Mouse (Mus musculus) large intestine, adult 2 months (tissue): ENCODE results near the gene Arf3. TPM values are rescaled to one million over a fixed set of nuclear protein-coding genes. Genes with fewer than 3 reads are reported as not detected.

ENCODE experiments used
- DNase-seq: peaks from one replicate; pipeline ENCODE4 v3.0.0-alpha.2; 2012; ENCODE audit warnings: low read depth, low spot score
- WGBS: fragments of 180-500 bp; shearing (Covaris S2); methylation state at CpG from one replicate; pipeline ENCODE4 v1.1.7; 2018; 5-methylcytosine and 5-hydroxymethylcytosine counted together
- polyA plus RNA-seq: library from polyadenylated mRNA; depleted of rRNA; stranded (reverse); fragments of >200 nt; gene quantifications from 2 replicates; pipeline ENCODE4 v1.2.3, GENCODE M21; 2012

Arf3 gene
- polyA plus RNA-seq, 1 experiment = 99.2 TPM

DNA sequence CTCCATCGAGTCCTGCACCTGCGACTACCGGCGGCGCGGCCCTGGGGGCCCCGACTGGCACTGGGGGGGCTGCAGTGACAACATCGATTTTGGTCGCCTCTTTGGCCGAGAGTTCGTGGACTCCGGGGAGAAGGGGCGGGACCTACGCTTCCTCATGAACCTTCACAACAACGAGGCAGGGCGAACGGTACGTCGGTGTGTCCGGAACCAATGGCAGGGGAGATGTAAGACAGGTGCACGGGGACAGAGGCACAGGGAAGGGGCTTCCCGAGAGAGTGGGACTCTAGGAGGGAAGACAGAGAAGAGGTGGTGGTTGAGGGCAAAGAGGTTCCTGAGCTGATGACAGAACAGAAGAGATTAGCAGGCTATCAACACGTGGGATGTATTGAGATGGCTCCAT is 28.8 kb upstream of the Arf3 start:
- WGBS = 3% methylated on average over 23 of the region's 23 CpGs
- DNase-seq = no peak

DNA sequence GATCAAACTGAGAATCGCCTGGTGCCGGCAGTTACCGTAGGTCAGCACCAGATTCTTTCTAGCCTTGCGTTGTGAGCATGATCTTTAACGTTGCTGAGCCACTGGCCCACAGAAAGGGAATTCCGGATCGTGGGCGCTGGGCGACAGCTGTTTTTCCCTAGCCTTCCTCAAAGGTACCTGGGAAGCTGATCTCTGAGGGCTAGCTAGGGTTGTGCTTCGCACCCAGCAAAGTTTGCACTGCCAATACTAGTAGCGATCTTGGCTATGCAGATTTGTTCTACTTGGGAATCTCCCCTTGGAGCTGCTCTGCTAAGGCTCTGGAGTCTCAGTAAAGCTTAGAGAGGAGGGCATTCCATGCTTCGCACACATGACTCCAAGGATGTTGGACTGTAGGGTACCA is 28.2 kb upstream of the Arf3 start:
- 1% methylated on average over 12 of the region's 12 CpGs for WGBS
- DNase-seq = no peak

GRCm38 (mm10) chr15:98790761-98791160 is 27.7 kb upstream of the Arf3 start:
- 1% methylated on average over 23 of the region's 23 CpGs for WGBS

DNA sequence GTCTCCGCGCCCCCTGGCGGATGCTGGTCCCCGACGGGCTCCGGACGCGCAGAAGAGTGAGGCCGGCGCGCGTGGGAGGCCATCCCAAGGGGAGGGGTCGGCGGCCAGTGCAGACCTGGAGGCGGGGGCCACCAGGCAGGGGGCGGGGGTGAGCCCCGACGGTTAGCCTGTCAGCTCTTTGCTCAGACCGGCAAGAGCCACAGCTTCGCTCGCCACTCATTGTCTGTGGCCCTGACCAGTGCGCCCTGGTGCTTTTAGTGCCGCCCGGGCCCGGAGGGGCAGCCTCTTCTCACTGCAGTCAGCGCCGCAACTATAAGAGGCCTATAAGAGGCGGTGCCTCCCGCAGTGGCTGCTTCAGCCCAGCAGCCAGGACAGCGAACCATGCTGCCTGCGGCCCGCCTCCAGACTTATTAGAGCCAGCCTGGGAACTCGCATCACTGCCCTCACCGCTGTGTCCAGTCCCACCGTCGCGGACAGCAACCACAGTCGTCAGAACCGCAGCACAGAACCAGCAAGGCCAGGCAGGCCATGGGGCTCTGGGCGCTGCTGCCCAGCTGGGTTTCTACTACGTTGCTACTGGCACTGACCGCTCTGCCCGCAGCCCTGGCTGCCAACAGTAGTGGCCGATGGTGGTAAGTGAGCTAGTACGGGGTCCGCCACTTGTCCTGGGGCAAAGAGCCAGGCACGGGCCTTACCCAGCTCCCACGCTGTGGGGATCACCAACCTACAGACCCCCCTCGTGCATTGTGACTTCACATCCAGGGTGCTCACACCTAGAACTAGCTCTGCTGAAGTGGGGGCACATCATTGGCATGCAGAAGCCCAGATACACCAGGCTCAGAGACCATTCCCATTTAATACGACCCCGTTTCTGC is 26.9 kb upstream of the Arf3 start, which contains the start of gene Wnt1:
Wnt1 (plus strand) TSS at position 197 of the 875 bp plus-strand sequence.
- WGBS = 6% methylated on average over 51 of the region's 51 CpGs
- no peak for DNase-seq

More at GRCm38 (mm10) chr15:98790761-98791160, 27.7 kb upstream of the Arf3 start:
- DNase-seq = no peak

DNA sequence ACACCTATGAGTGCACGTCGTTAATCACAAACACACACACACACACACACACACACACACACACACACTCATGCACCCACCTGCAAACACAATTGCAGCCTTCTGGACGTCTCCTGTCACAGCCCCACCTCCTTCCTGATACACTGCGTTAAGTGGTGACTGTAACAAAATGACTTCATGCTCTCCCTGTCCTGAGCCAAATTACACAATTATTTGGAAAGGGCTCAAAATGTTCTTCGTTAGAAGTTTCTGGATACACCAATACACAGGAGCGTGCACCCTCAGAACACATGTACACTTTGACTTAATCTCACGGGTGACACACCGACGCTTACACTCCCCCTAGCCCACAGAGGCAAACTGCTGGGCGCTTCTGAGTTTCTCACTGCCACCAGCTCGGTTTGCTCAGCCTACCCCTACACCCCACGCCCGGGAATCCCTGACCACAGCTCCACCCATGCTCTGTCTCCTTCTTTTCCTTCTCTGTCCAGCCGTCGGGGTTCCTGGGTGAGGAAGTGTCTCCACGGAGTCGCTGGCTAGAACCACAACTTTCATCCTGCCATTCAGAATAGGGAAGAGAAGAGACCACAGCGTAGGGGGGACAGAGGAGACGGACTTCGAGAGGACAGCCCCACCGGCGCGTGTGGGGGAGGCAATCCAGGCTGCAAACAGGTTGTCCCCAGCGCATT is 26.1 kb upstream of the Arf3 start:
- no peak for DNase-seq
- 5% methylated on average over 24 of the region's 24 CpGs for WGBS

GRCm38 (mm10) chr15:98787930-98788329 is 24.9 kb upstream of the Arf3 start:
- WGBS = 32% methylated on average over 4 of the region's 4 CpGs
- no peak for DNase-seq

DNA sequence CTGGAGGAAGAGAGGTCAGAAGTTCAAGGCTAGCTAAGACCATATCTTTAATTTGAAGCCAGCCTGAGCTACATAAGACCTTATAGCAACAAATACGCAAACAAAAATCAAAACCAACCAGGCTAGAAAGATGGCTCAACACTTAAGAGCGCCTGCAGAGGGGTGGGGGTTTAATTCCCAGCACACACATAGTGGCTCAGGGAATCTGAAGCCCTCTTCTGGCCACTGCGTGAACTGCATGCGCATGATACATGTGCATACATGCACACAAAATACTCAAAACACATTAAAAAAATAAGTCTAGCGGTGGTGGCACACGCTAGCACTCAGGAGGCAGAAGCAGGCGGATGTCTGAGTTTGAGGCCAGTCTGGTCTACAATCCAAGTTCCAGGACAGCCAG is 22.7 kb upstream of the Arf3 start:
- no peak for DNase-seq
- WGBS = 55% methylated on average over 7 of the region's 7 CpGs

DNA sequence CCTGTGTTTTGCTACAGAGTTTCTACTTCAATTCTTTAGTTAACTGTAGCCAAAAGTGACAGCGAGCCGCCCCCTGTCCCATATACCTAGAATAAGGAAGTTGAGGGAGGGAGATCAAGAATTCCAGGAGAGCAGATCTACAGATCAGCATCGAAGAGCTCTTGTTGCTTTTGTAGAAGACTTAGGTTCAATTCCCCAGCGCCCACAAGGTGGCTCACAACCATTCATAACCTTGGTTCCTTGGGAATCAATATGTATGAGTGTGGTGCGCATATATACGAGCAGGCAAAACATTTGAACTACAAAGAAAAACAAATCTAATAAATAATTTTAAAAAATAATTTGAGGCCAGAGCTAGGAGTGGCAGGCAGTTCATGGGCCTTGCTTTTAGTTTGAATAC is 18.2 kb upstream of the Arf3 start:
- DNase-seq = no peak
- 50% methylated on average over 6 of the region's 6 CpGs for WGBS

- no peak for DNase-seq
- 25% methylated on average over 13 of the region's 13 CpGs for WGBS
Observed at GRCm38 (mm10) chr15:98780573-98780972, 17.6 kb upstream of the Arf3 start.

DNA sequence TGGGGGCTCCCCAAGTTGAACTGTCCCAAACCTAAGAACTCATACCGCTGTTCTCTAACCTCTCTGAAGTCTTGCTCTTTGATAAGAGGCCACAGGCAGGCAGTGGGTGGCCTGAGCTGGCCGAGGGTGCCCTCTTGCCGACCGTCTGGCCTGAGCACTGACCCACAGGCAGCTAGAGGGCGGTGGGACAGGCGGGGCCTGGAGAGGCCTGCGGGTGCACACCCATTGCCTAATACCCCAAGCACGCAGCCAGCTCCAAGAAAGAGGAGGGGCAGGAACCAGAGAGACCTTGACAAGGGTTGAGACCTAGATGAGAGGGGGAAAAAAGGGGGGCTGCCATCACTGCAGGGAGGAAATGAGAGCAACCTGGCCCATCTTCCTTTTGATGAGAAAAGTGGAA is 17.1 kb upstream of the Arf3 start:
- WGBS = 15% methylated on average over 8 of the region's 8 CpGs
- DNase-seq = no peak

DNA sequence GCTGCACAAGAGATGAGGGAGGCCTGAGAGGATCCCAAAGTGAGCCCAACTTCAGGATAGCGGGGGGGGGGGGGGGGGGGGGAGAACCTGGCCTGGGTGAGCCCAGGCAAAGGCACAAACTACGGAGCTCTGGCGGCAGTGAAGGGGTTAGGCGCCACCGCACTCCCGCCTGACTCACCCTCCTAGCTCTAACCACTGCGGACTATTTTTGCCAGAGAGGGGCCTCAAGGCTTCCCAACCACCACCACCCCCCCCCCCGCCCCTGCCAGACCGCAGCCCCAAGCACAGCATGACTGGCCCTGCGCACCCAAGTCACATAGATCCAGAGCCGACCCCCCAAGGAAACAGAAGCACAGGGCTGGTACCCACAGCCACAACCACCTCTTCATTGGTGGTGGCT is 15.8 kb upstream of the Arf3 start:
- WGBS = 11% methylated on average over 11 of the region's 11 CpGs
- DNase-seq = no peak

DNA sequence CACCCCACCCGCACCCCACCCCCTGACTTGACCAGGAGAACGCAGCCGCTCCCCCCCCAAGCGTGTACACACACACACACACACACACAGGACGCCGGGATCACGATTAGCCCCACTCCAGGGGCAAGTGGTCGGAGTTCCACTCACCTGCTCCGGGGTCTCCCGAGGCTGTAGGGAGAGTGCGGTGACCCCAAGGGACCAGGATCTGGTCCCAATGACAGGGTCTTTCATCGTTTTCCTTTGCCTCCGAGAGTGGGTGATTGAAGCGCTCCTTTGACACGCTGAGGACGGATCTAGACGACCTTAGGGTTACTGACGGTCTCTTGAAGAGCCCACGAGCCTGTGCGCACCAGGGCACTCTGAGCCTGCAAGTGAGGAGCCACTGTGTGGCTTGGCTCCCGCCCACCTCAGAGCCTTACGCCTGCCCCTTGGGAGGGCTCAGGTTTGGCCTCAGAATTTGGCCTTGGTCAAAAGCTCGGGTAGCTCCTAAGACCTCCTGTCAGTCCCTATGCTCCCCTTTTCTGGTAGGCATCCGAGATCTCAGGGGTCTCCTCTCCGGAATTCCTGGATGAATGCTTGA is 15.3 kb upstream of the Arf3 start:
- 5% methylated on average over 25 of the region's 25 CpGs for WGBS
- no peak for DNase-seq

GRCm38 (mm10) chr15:98777762-98778161 is 14.7 kb upstream of the Arf3 start, which contains the start of gene Wnt10b:
Gene Wnt10b (minus strand): TSS chr15:98778150.
- no peak for DNase-seq
- 1% methylated on average over 27 of the region's 33 CpGs for WGBS

GRCm38 (mm10) chr15:98777005-98777616 is 14.1 kb upstream of the Arf3 start:
- WGBS = 13% methylated on average over 19 of the region's 19 CpGs
- no peak for DNase-seq

- DNase-seq = no peak
- 4% methylated on average over 62 of the region's 62 CpGs for WGBS
Observed at GRCm38 (mm10) chr15:98776280-98777004, 13.4 kb upstream of the Arf3 start.

- WGBS = 22% methylated on average over 5 of the region's 5 CpGs
- no peak for DNase-seq
Observed at GRCm38 (mm10) chr15:98775533-98775932, 12.5 kb upstream of the Arf3 start.

DNA sequence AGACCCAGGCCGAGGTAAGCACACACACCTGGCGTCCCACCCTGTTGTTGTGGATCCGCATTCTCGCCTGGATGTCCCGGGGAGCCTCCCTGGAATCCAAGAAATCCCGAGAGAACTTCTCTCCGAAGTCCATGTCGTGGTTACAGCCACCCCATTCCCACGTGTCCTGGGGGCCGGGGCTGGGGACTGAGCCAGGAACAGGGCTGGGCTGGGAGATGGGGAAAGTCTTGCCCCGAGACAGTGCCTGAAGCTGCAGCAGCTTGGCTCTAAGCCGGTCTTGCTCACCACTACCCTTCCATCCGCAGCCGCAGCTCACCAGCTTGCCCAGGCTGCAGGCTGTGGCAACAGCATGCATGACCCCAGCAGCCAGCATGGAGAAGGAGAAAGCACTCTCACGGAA is 11.1 kb upstream of the Arf3 start:
- no peak for DNase-seq
- WGBS = 74% methylated on average over 15 of the region's 15 CpGs

DNA sequence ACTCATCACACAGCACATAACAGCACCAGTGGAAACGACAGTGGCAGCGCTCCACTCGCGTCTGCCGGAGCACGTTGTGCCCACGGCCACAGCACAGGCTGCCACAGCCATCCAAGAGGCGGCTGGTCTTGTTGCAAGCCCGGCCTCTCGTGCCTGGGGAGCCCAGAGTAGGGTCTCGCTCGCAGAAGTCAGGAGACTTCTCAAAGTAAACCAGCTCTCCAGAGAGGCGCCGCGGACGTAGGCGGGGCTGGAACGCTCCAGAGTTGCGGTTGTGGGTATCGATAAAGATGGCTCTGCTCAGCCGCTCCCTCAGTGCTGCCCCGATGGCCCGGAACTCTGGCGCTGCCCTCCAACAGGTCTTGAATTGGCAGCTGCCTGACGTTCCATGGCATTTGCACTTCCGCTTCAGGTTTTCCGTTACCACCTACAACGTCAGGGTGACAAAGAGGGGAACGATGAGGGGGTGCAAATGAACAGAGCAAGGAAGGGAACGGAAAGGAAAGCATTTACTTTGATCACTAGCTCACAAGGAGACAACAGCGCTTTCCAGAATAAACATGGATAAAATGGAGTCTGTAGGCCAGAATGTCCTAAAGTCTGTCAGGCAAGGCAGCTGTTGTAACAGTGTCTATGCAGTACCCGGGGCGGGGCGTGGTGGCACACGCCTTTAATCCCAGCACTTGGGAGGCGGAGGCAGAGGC is 9.6 kb upstream of the Arf3 start:
- 3% methylated on average over 36 of the region's 36 CpGs for WGBS
- DNase-seq = peak; percentile 36
